Comparison of ENCODE assay signal across 12 mouse cellular contexts in genomic region chr14:56365292-56365691, GRCm38 (mm10). TPM values are rescaled to one million over a fixed set of nuclear protein-coding genes. Genes with fewer than 3 reads are reported as not detected.
A peak's percentile ranks its signal among the peaks of the same experiment; 100 is the strongest.
DNase-seq lines count a peak whose midpoint lies in the region; ATAC-seq and TF ChIP-seq lines count a peak whose summit lies in the region.
"Had no signal": no experiment of that assay in that cellular context is flagged by ENCODE, and none has a peak within 500 bp of the region (broad histone marks: within the 10 kb centered on the region; RNA-seq: fewer than 3 reads in every experiment).

No protein-coding gene starts in this region.

- peaks cover 10% of the 10 kb centered on the region; the same call in 1 of the 2 replicates for H3K4me1 ChIP-seq in heart, embryonic 12.5 days (replicated peaks)
- peaks cover 33% of the 10 kb centered on the region for H3K4me1 ChIP-seq in E14TG2a.4 (replicated peaks; ENCODE audit: low read depth, low read length)
- H3K4me1 ChIP-seq in forebrain, postnatal 0 days (ENCODE audit: insufficient read depth) = no peaks in the 10 kb centered on the region
- no peaks in the 10 kb centered on the region for H3K4me1 ChIP-seq in liver, embryonic 15.5 days (replicated peaks)
- H3K4me1 ChIP-seq in thymus, adult 2 months (replicated peaks; ENCODE audit: control insufficient read depth, insufficient read depth, low read length) = no peaks in the 10 kb centered on the region

- H3K27me3 ChIP-seq in heart, embryonic 12.5 days (replicated peaks) = peaks cover 60% of the 10 kb centered on the region
- H3K27me3 ChIP-seq in E14TG2a.4 (ENCODE audit: insufficient read depth, low read length) = peaks cover 65% of the 10 kb centered on the region
- H3K27me3 ChIP-seq in forebrain, postnatal 0 days (ENCODE audit: insufficient read depth, low read length) = peaks cover 38% of the 10 kb centered on the region
- H3K27me3 ChIP-seq in liver, embryonic 15.5 days = peaks cover 58% of the 10 kb centered on the region
- H3K27me3 ChIP-seq in thymus, adult 2 months (ENCODE audit: control insufficient read depth, insufficient read depth, low read length) = no peaks in the 10 kb centered on the region; the same call in 1 of the 2 replicates

- no peak for TF ChIP-seq CTCF in E14TG2a.4 (conservative IDR thresholded peaks at IDR 0.05; ENCODE audit: low read length)
- TF ChIP-seq CTCF in forebrain, postnatal 0 days (IDR thresholded peaks at IDR 0.05; ENCODE audit: low read depth) = no peak
- no peak for TF ChIP-seq CTCF in thymus, adult 2 months (IDR thresholded peaks at IDR 0.05; ENCODE audit: borderline replicate concordance, control insufficient read depth, extremely low read depth, insufficient read depth, low read length, poor library complexity)

- WGBS in heart, embryonic 12.5 days = 27% methylated on average over 8 of the region's 8 CpGs
- WGBS in forebrain, postnatal 0 days = 33% methylated on average over 8 of the region's 8 CpGs
- 21% methylated on average over 8 of the region's 8 CpGs for WGBS in liver, embryonic 15.5 days (ENCODE audit: insufficient replicate concordance)
- whole genome bisulfite sequencing in thymus, adult 2 months = 38% methylated on average over 8 of the region's 8 CpGs

- no peak overlapping the region for H3K9ac ChIP-seq in heart, embryonic 12.5 days
- no peak overlapping the region for H3K9ac ChIP-seq in forebrain, postnatal 0 days
- no peak overlapping the region for H3K9ac ChIP-seq in liver, embryonic 15.5 days

- no peak for DNase-seq in heart, adult 8-10 months (ENCODE audit: low spot score)
- DNase-seq in forebrain, postnatal 0 days = no peak
- DNase-seq in cerebellum, postnatal 14 days = no peak
- no peak for DNase-seq in thymus, adult 2 months
- DNase-seq in adrenal gland, adult 18-20 months (ENCODE audit: low spot score in 2 of 2) = no peak

- no peak for TF ChIP-seq POLR2A in thymus, adult 2 months (IDR thresholded peaks at IDR 0.05; ENCODE audit: control insufficient read depth, extremely low read depth, insufficient read depth, low read length, poor library complexity)

- H3K4me3 ChIP-seq in heart, embryonic 12.5 days = peak overlapping the region; percentile 46
- H3K4me3 ChIP-seq in E14TG2a.4 (replicated peaks; ENCODE audit: low read length) = peak overlapping the region; percentile 81
- H3K4me3 ChIP-seq in forebrain, postnatal 0 days (ENCODE audit: low read depth, low read length) = peak overlapping the region; percentile 44
- 0 out of 2 replicates have a peak overlapping the region, but pooled peaks have one; percentile 17 for H3K4me3 ChIP-seq in liver, embryonic 15.5 days (replicated peaks)
- no peak overlapping the region for H3K4me3 ChIP-seq in thymus, adult 2 months (ENCODE audit: control insufficient read depth, insufficient read depth, low read length)

- H3K9me3 ChIP-seq in heart, embryonic 12.5 days (replicated peaks) = no peaks in the 10 kb centered on the region
- H3K9me3 ChIP-seq in E14TG2a.4 (ENCODE audit: low read length) = no peaks in the 10 kb centered on the region
- H3K9me3 ChIP-seq in forebrain, postnatal 0 days (ENCODE audit: low read length) = no peaks in the 10 kb centered on the region
- H3K9me3 ChIP-seq in liver, embryonic 15.5 days (replicated peaks) = no peaks in the 10 kb centered on the region

- H3K27ac ChIP-seq in heart, embryonic 12.5 days (ENCODE audit: poor library complexity, severe bottlenecking) = no peak overlapping the region
- H3K27ac ChIP-seq in forebrain, postnatal 0 days (ENCODE audit: low read depth, low read length) = no peak overlapping the region
- no peak overlapping the region for H3K27ac ChIP-seq in liver, embryonic 15.5 days (replicated peaks)
- H3K27ac ChIP-seq in thymus, adult 2 months (ENCODE audit: control insufficient read depth, insufficient read depth, low read length) = no peak overlapping the region

- H3K36me3 ChIP-seq in heart, embryonic 12.5 days = no peaks in the 10 kb centered on the region
- no peaks in the 10 kb centered on the region for H3K36me3 ChIP-seq in E14TG2a.4 (ENCODE audit: insufficient read depth, low read length)
- H3K36me3 ChIP-seq in forebrain, postnatal 0 days (ENCODE audit: insufficient read depth) = no peaks in the 10 kb centered on the region
- no peaks in the 10 kb centered on the region for H3K36me3 ChIP-seq in liver, embryonic 15.5 days (replicated peaks)
- no peaks in the 10 kb centered on the region for H3K36me3 ChIP-seq in thymus, adult 2 months (ENCODE audit: control insufficient read depth, insufficient read depth, low read length)

- peak overlapping the region; percentile 76 for H3K4me2 ChIP-seq in heart, embryonic 12.5 days
- peak overlapping the region; percentile 85 for H3K4me2 ChIP-seq in forebrain, postnatal 0 days (ENCODE audit: low read depth)
- peak overlapping the region; percentile 53; the same call in 1 of the 2 replicates for H3K4me2 ChIP-seq in liver, embryonic 15.5 days

- ATAC-seq in heart, embryonic 12.5 days (ENCODE audit: insufficient number of reproducible peaks, low FRiP score) = no peak
- ATAC-seq in forebrain, postnatal 0 days = peak; percentile 45
- ATAC-seq in liver, embryonic 15.5 days (ENCODE audit: insufficient read depth) = no peak

RNA-seq across cellular contexts. Expression of gene Atp12a, which starts 0.4 kb away (rescaled TPM):
- polyA plus RNA-seq in heart, embryonic 12.5 days (2016; fragmentation: Nextera tagmentation; extraction: Ambion mirVana) = not detected in 2 replicates
- not detected for total RNA-seq in heart, adult 8-10 months (2022)
- 0.08 and 0.86 TPM in 2 replicates for total RNA-seq in forebrain, postnatal 0 days (2014; rRNA removed)
- 0.05 and 0.38 TPM in 2 replicates for polyA plus RNA-seq in forebrain, postnatal 0 days (2015; fragmentation: Nextera tagmentation; extraction: Ambion mirVana)
- not detected in 2 replicates for polyA plus RNA-seq in liver, embryonic 15.5 days (2015; fragmentation: Nextera tagmentation; extraction: Ambion mirVana)
- polyA plus RNA-seq in thymus, adult 2 months (2012; rRNA removed) = 0.23 and 0.69 TPM in 2 replicates
- 1 to 10 TPM in 1 of 2 experiments, under 1 TPM in 1; 0.32 to 1.4 TPM for total RNA-seq in adrenal gland, adult 18-20 months (2021)
- total RNA-seq: common myeloid progenitor, adult 5-6 weeks; hematopoietic stem cell, adult 5-6 weeks; megakaryocyte-erythroid progenitor cell, adult 5-6 weeks had no signal

RNA-seq across cellular contexts. Expression of gene Rnf17, which starts 37.1 kb away (rescaled TPM):
- 3.9 and 5.5 TPM in 2 replicates for polyA plus RNA-seq in heart, embryonic 12.5 days (2016; fragmentation: Nextera tagmentation; extraction: Ambion mirVana)
- total RNA-seq in heart, adult 8-10 months (2022) = under 1 TPM; 0.38 to 0.79 (median 0.48) TPM
- 0.54 and 3.4 TPM in 2 replicates for total RNA-seq in forebrain, postnatal 0 days (2014; rRNA removed)
- 0.53 and 0.97 TPM in 2 replicates for polyA plus RNA-seq in forebrain, postnatal 0 days (2015; fragmentation: Nextera tagmentation; extraction: Ambion mirVana)
- polyA plus RNA-seq in liver, embryonic 15.5 days (2015; fragmentation: Nextera tagmentation; extraction: Ambion mirVana) = 0.84 and 1.0 TPM in 2 replicates
- 0.03 TPM in 1 of 2 replicates, not detected in the other for polyA plus RNA-seq in thymus, adult 2 months (2012; rRNA removed)
- 1 to 10 TPM in 1 of 2 experiments, under 1 TPM in 1; 0.46 to 1.4 TPM for total RNA-seq in adrenal gland, adult 18-20 months (2021)
- polyA plus RNA-seq: adrenal gland, adult 2 months had no signal
